Mouse (Mus musculus) olfactory bulb, adult 2 months (tissue): ENCODE data around the gene Slc25a21.

Experiments used
- CTCF ChIP-seq: fragments of 200-500 bp; IDR thresholded peaks from 2 replicates; pipeline ENCODE4 v1.5.1; 2012; ENCODE audit warnings: low read depth, mild to moderate bottlenecking, low read length, moderate library complexity; ENCODE audit not compliant: insufficient read depth
- POLR2A ChIP-seq: fragments of 200-500 bp; IDR thresholded peaks from 2 replicates; pipeline ENCODE4 v1.6.1; 2012; ENCODE audit warnings: mild to moderate bottlenecking, low read depth, low read length, moderate library complexity; ENCODE audit not compliant: insufficient read depth

- TF ChIP-seq POLR2A (no peak), CTCF (no peak)
Observed at GRCm38 (mm10) chr12:56876549-56876948, 320.7 kb downstream of the Slc25a21 start.
